Mouse (Mus musculus): ENCODE results near the gene Nmrk1. TPM values are rescaled to one million over a fixed set of nuclear protein-coding genes. Genes with fewer than 3 reads are reported as not detected.

Nmrk1 gene
- polyA plus RNA-seq, 1 experiment from 2014 or later, result 8.4 TPM

- peak; percentile 41 for DNase-seq (ENCODE audit: low spot score)
Measured at GRCm38 (mm10) chr19:18615680-18616240, 16.0 kb upstream of the Nmrk1 start.

GRCm38 (mm10) chr19:18617504-18617903, 14.2 kb upstream of the Nmrk1 start:
- DNase-seq (ENCODE audit: low spot score), result no peak

GRCm38 (mm10) chr19:18619060-18619459, 12.7 kb upstream of the Nmrk1 start:
- DNase-seq (ENCODE audit: low spot score), result peak; percentile 76

GRCm38 (mm10) chr19:18619691-18620090, 12.1 kb upstream of the Nmrk1 start:
- DNase-seq (ENCODE audit: low spot score), result peak; percentile 58

- no peak for DNase-seq (ENCODE audit: low spot score)
Measured at GRCm38 (mm10) chr19:18623894-18624293, 7.9 kb upstream of the Nmrk1 start.

GRCm38 (mm10) chr19:18629589-18629988, 2.2 kb upstream of the Nmrk1 start:
- DNase-seq (ENCODE audit: low spot score), result no peak

- DNase-seq (ENCODE audit: low spot score), result peak; percentile 23
Measured at GRCm38 (mm10) chr19:18630221-18631119, 1.3 kb upstream of the Nmrk1 start.

GRCm38 (mm10) chr19:18631161-18631643, 548 bp upstream of the Nmrk1 start:
- DNase-seq (ENCODE audit: low spot score), result peak; percentile 35

GRCm38 (mm10) chr19:18632231-18633185, 758 bp downstream of the Nmrk1 start:
- DNase-seq (ENCODE audit: low spot score), result no peak

- no peak for DNase-seq (ENCODE audit: low spot score)
Measured at GRCm38 (mm10) chr19:18637954-18638353, 6.2 kb downstream of the Nmrk1 start.

GRCm38 (mm10) chr19:18638949-18639348, 7.2 kb downstream of the Nmrk1 start:
- no peak for DNase-seq (ENCODE audit: low spot score)

GRCm38 (mm10) chr19:18639552-18639951, 7.8 kb downstream of the Nmrk1 start:
- DNase-seq (ENCODE audit: low spot score), result no peak

GRCm38 (mm10) chr19:18641001-18641400, 9.3 kb downstream of the Nmrk1 start:
- DNase-seq (ENCODE audit: low spot score), result no peak

- DNase-seq (ENCODE audit: low spot score), result no peak
Measured at GRCm38 (mm10) chr19:18643411-18643810, 11.7 kb downstream of the Nmrk1 start.

GRCm38 (mm10) chr19:18644084-18644483, 12.3 kb downstream of the Nmrk1 start:
- no peak for DNase-seq (ENCODE audit: low spot score)

- DNase-seq (ENCODE audit: low spot score), result peak; percentile 36
Measured at GRCm38 (mm10) chr19:18646397-18646796, 14.6 kb downstream of the Nmrk1 start.

- peak; percentile 51 for DNase-seq (ENCODE audit: low spot score)
Measured at GRCm38 (mm10) chr19:18646853-18647420, 15.2 kb downstream of the Nmrk1 start.

GRCm38 (mm10) chr19:18647775-18648557, 16.2 kb downstream of the Nmrk1 start:
- DNase-seq (ENCODE audit: low spot score), result no peak

GRCm38 (mm10) chr19:18648558-18648945, 16.8 kb downstream of the Nmrk1 start:
- no peak for DNase-seq (ENCODE audit: low spot score)

GRCm38 (mm10) chr19:18649955-18650354, 18.2 kb downstream of the Nmrk1 start:
- no peak for DNase-seq (ENCODE audit: low spot score)
